Mouse (Mus musculus): ENCODE measurements around the gene Mttp. TPM values are rescaled to one million over a fixed set of nuclear protein-coding genes. Genes with fewer than 3 reads are reported as not detected.
A peak's percentile ranks its signal among the peaks of the same experiment; 100 is the strongest.

Mttp gene
- polyA plus RNA-seq, 1 experiment from 2014 or later = 10.9 TPM

GRCm38 (mm10) chr3:138130692-138131091 lies 14.1 kb downstream of the Mttp start:
- H3K9ac ChIP-seq = no peak overlapping the region
- H3K4me3 ChIP-seq = no peak overlapping the region
- no peaks in the 10 kb centered on the region for H3K27me3 ChIP-seq (replicated peaks)
- 0 out of 2 replicates have a peak, but pooled peaks cover 3% of the 10 kb centered on the region for H3K4me1 ChIP-seq
- no peaks in the 10 kb centered on the region for H3K36me3 ChIP-seq
- H3K9me3 ChIP-seq = no peaks in the 10 kb centered on the region
- H3K4me2 ChIP-seq (replicated peaks) = no peak overlapping the region
- 47% methylated on average over 1 of the region's 1 CpGs for WGBS
- no peak overlapping the region for H3K27ac ChIP-seq
- ATAC-seq (ENCODE audit: low FRiP score, low read depth) = 0 out of 2 replicates have a peak, but pooled peaks have one; percentile 41

- H3K4me2 ChIP-seq (replicated peaks) = no peak overlapping the region
- H3K9me3 ChIP-seq = no peaks in the 10 kb centered on the region
- no peak overlapping the region for H3K9ac ChIP-seq
- WGBS = 95% methylated on average over 6 of the region's 6 CpGs
- H3K36me3 ChIP-seq = no peaks in the 10 kb centered on the region
- no peak overlapping the region for H3K4me3 ChIP-seq
- 0 out of 2 replicates have a peak, but pooled peaks cover 3% of the 10 kb centered on the region for H3K4me1 ChIP-seq
- ATAC-seq (ENCODE audit: low FRiP score, low read depth) = no peak
- H3K27me3 ChIP-seq (replicated peaks) = no peaks in the 10 kb centered on the region
- no peak overlapping the region for H3K27ac ChIP-seq
Observed at GRCm38 (mm10) chr3:138129110-138129509, 15.7 kb downstream of the Mttp start.

GRCm38 (mm10) chr3:138123842-138124241 lies 20.9 kb downstream of the Mttp start:
- no peak overlapping the region for H3K9ac ChIP-seq
- ATAC-seq (ENCODE audit: low FRiP score, low read depth) = no peak
- no peaks in the 10 kb centered on the region for H3K27me3 ChIP-seq (replicated peaks)
- no peak overlapping the region for H3K4me2 ChIP-seq (replicated peaks)
- H3K4me1 ChIP-seq = no peaks in the 10 kb centered on the region
- 90% methylated on average over 10 of the region's 10 CpGs for WGBS
- H3K9me3 ChIP-seq = no peaks in the 10 kb centered on the region
- no peaks in the 10 kb centered on the region for H3K36me3 ChIP-seq
- H3K27ac ChIP-seq = no peak overlapping the region
- no peak overlapping the region for H3K4me3 ChIP-seq

- H3K9me3 ChIP-seq = no peaks in the 10 kb centered on the region
- no peaks in the 10 kb centered on the region for H3K4me1 ChIP-seq
- H3K4me3 ChIP-seq = no peak overlapping the region
- no peak overlapping the region for H3K27ac ChIP-seq
- H3K9ac ChIP-seq = no peak overlapping the region
- H3K36me3 ChIP-seq = no peaks in the 10 kb centered on the region
- H3K27me3 ChIP-seq (replicated peaks) = no peaks in the 10 kb centered on the region
- no peak for ATAC-seq (ENCODE audit: low FRiP score, low read depth)
- H3K4me2 ChIP-seq (replicated peaks) = no peak overlapping the region
- WGBS = 98% methylated on average over 2 of the region's 2 CpGs
Observed at GRCm38 (mm10) chr3:138121461-138121860, 23.3 kb downstream of the Mttp start.

GRCm38 (mm10) chr3:138119444-138120105 lies 25.2 kb downstream of the Mttp start:
- no peaks in the 10 kb centered on the region for H3K4me1 ChIP-seq
- H3K27me3 ChIP-seq (replicated peaks) = no peaks in the 10 kb centered on the region
- H3K4me3 ChIP-seq = no peak overlapping the region
- no peaks in the 10 kb centered on the region for H3K36me3 ChIP-seq
- no peak overlapping the region for H3K27ac ChIP-seq
- no peak overlapping the region for H3K9ac ChIP-seq
- 92% methylated on average over 16 of the region's 16 CpGs for WGBS
- H3K9me3 ChIP-seq = no peaks in the 10 kb centered on the region
- no peak overlapping the region for H3K4me2 ChIP-seq (replicated peaks)
- ATAC-seq (ENCODE audit: low FRiP score, low read depth) = no peak

GRCm38 (mm10) chr3:138118831-138119230 lies 25.9 kb downstream of the Mttp start:
- H3K36me3 ChIP-seq = no peaks in the 10 kb centered on the region
- H3K9me3 ChIP-seq = no peaks in the 10 kb centered on the region
- no peak overlapping the region for H3K4me2 ChIP-seq (replicated peaks)
- H3K4me3 ChIP-seq = no peak overlapping the region
- H3K4me1 ChIP-seq = no peaks in the 10 kb centered on the region
- 81% methylated on average over 14 of the region's 14 CpGs for WGBS
- no peak overlapping the region for H3K9ac ChIP-seq
- H3K27me3 ChIP-seq (replicated peaks) = no peaks in the 10 kb centered on the region
- no peak for ATAC-seq (ENCODE audit: low FRiP score, low read depth)
- H3K27ac ChIP-seq = no peak overlapping the region

- 78% methylated on average over 6 of the region's 6 CpGs for WGBS
- Histone ChIP-seq H3K36me3 (no peaks in the 10 kb centered on the region), H3K9ac (no peak overlapping the region)
Observed at GRCm38 (mm10) chr3:138118392-138118791, 26.4 kb downstream of the Mttp start.

GRCm38 (mm10) chr3:138116871-138117270 lies 27.9 kb downstream of the Mttp start:
- Histone ChIP-seq H3K9me3 (no peaks in the 10 kb centered on the region), H3K36me3 (no peaks in the 10 kb centered on the region), H3K4me3 (no peak overlapping the region), H3K4me2 (replicated peaks) (no peak overlapping the region), H3K27me3 (replicated peaks) (no peaks in the 10 kb centered on the region), H3K27ac (no peak overlapping the region), H3K4me1 (no peaks in the 10 kb centered on the region), H3K9ac (no peak overlapping the region)
- no peak for ATAC-seq (ENCODE audit: low FRiP score, low read depth)
- 93% methylated on average over 4 of the region's 4 CpGs for WGBS

More at GRCm38 (mm10) chr3:138118392-138118791, 26.4 kb downstream of the Mttp start:
- Histone ChIP-seq H3K4me2 (replicated peaks) (no peak overlapping the region), H3K4me1 (no peaks in the 10 kb centered on the region), H3K27ac (no peak overlapping the region), H3K4me3 (no peak overlapping the region), H3K9me3 (no peaks in the 10 kb centered on the region), H3K27me3 (replicated peaks) (no peaks in the 10 kb centered on the region)
- ATAC-seq (ENCODE audit: low FRiP score, low read depth) = no peak

- Histone ChIP-seq H3K27ac (no peak overlapping the region), H3K9me3 (no peaks in the 10 kb centered on the region), H3K36me3 (no peaks in the 10 kb centered on the region), H3K4me3 (no peak overlapping the region), H3K27me3 (replicated peaks) (no peaks in the 10 kb centered on the region), H3K4me2 (replicated peaks) (no peak overlapping the region), H3K9ac (no peak overlapping the region), H3K4me1 (no peaks in the 10 kb centered on the region)
- 90% methylated on average over 17 of the region's 17 CpGs for WGBS
- no peak for ATAC-seq (ENCODE audit: low FRiP score, low read depth)
Observed at GRCm38 (mm10) chr3:138114106-138114505, 30.7 kb downstream of the Mttp start.

GRCm38 (mm10) chr3:138110910-138111782 lies 33.6 kb downstream of the Mttp start:
- Histone ChIP-seq H3K4me3 (no peak overlapping the region), H3K9ac (no peak overlapping the region), H3K36me3 (no peaks in the 10 kb centered on the region), H3K4me1 (no peaks in the 10 kb centered on the region), H3K27ac (no peak overlapping the region), H3K4me2 (replicated peaks) (no peak overlapping the region), H3K27me3 (replicated peaks) (no peaks in the 10 kb centered on the region), H3K9me3 (no peaks in the 10 kb centered on the region)
- 91% methylated on average over 19 of the region's 19 CpGs for WGBS
- ATAC-seq (ENCODE audit: low FRiP score, low read depth) = peak; percentile 37; the same call in 1 of the 2 replicates

- Histone ChIP-seq H3K9me3 (no peaks in the 10 kb centered on the region), H3K36me3 (no peaks in the 10 kb centered on the region), H3K27me3 (replicated peaks) (no peaks in the 10 kb centered on the region), H3K9ac (no peak overlapping the region), H3K27ac (no peak overlapping the region), H3K4me3 (no peak overlapping the region), H3K4me1 (no peaks in the 10 kb centered on the region), H3K4me2 (replicated peaks) (no peak overlapping the region)
- no peak for ATAC-seq (ENCODE audit: low FRiP score, low read depth)
- WGBS = 95% methylated on average over 10 of the region's 10 CpGs
Observed at GRCm38 (mm10) chr3:138106887-138107286, 37.9 kb downstream of the Mttp start.

GRCm38 (mm10) chr3:138105056-138105455 lies 39.7 kb downstream of the Mttp start:
- no peak for ATAC-seq (ENCODE audit: low FRiP score, low read depth)
- 69% methylated on average over 5 of the region's 5 CpGs for WGBS
- Histone ChIP-seq H3K9ac (no peak overlapping the region), H3K27me3 (replicated peaks) (no peaks in the 10 kb centered on the region), H3K9me3 (no peaks in the 10 kb centered on the region), H3K4me2 (replicated peaks) (no peak overlapping the region), H3K4me1 (no peaks in the 10 kb centered on the region), H3K27ac (no peak overlapping the region), H3K36me3 (no peaks in the 10 kb centered on the region), H3K4me3 (no peak overlapping the region)
